Mouse (Mus musculus): ENCODE measurements around the gene Snx30. TPM values are rescaled to one million over a fixed set of nuclear protein-coding genes. Genes with fewer than 3 reads are reported as not detected.

Gene Snx30
- polyA plus RNA-seq, 1 experiment from 2014 or later, result 20.5 TPM

GRCm38 (mm10) chr4:59824860-59825259 is 19.2 kb downstream of the Snx30 start:
- Histone ChIP-seq H3K9me3 (ENCODE audit: control insufficient read depth, low read length) (no peaks in the 10 kb centered on the region), H3K4me3 (ENCODE audit: low read depth, low read length) (no peak overlapping the region), H3K36me3 (ENCODE audit: control insufficient read depth, insufficient read depth, low read length) (no peaks in the 10 kb centered on the region), H3K27ac (ENCODE audit: low read depth, low read length) (no peak overlapping the region), H3K9ac (replicated peaks; ENCODE audit: low read depth, low read length) (no peak overlapping the region), H3K4me2 (ENCODE audit: low read depth, low read length) (no peak overlapping the region), H3K27me3 (ENCODE audit: control insufficient read depth, insufficient read depth, low read length) (no peaks in the 10 kb centered on the region), H3K4me1 (ENCODE audit: control insufficient read depth, insufficient read depth, low read length) (no peaks in the 10 kb centered on the region)
- ATAC-seq (ENCODE audit: low read depth), result no peak
- 92% methylated on average over 5 of the region's 5 CpGs for WGBS

GRCm38 (mm10) chr4:59825634-59826033 is 20.0 kb downstream of the Snx30 start:
- no peaks in the 10 kb centered on the region for H3K4me1 ChIP-seq (ENCODE audit: control insufficient read depth, insufficient read depth, low read length)
- H3K36me3 ChIP-seq (ENCODE audit: control insufficient read depth, insufficient read depth, low read length), result no peaks in the 10 kb centered on the region
- no peaks in the 10 kb centered on the region for H3K27me3 ChIP-seq (ENCODE audit: control insufficient read depth, insufficient read depth, low read length)
- no peak overlapping the region for H3K4me3 ChIP-seq (ENCODE audit: low read depth, low read length)
- H3K9ac ChIP-seq (replicated peaks; ENCODE audit: low read depth, low read length), result no peak overlapping the region
- no peak overlapping the region for H3K4me2 ChIP-seq (ENCODE audit: low read depth, low read length)
- H3K27ac ChIP-seq (ENCODE audit: low read depth, low read length), result no peak overlapping the region
- H3K9me3 ChIP-seq (ENCODE audit: control insufficient read depth, low read length), result no peaks in the 10 kb centered on the region
- no peak for ATAC-seq (ENCODE audit: low read depth)
- WGBS, result 72% methylated on average over 6 of the region's 6 CpGs

GRCm38 (mm10) chr4:59826381-59826780 is 20.7 kb downstream of the Snx30 start:
- H3K9me3 ChIP-seq (ENCODE audit: control insufficient read depth, low read length), result no peaks in the 10 kb centered on the region
- H3K36me3 ChIP-seq (ENCODE audit: control insufficient read depth, insufficient read depth, low read length), result no peaks in the 10 kb centered on the region
- 92% methylated on average over 5 of the region's 5 CpGs for WGBS
- no peaks in the 10 kb centered on the region for H3K4me1 ChIP-seq (ENCODE audit: control insufficient read depth, insufficient read depth, low read length)
- H3K27me3 ChIP-seq (ENCODE audit: control insufficient read depth, insufficient read depth, low read length), result no peaks in the 10 kb centered on the region
- H3K9ac ChIP-seq (replicated peaks; ENCODE audit: low read depth, low read length), result no peak overlapping the region
- no peak for ATAC-seq (ENCODE audit: low read depth)
- H3K4me2 ChIP-seq (ENCODE audit: low read depth, low read length), result no peak overlapping the region
- no peak overlapping the region for H3K27ac ChIP-seq (ENCODE audit: low read depth, low read length)
- no peak overlapping the region for H3K4me3 ChIP-seq (ENCODE audit: low read depth, low read length)

GRCm38 (mm10) chr4:59829072-59829471 is 23.4 kb downstream of the Snx30 start:
- no peak for ATAC-seq (ENCODE audit: low read depth)
- WGBS, result 86% methylated on average over 4 of the region's 4 CpGs
- no peak overlapping the region for H3K4me3 ChIP-seq (ENCODE audit: low read depth, low read length)
- no peaks in the 10 kb centered on the region for H3K9me3 ChIP-seq (ENCODE audit: control insufficient read depth, low read length)
- no peak overlapping the region for H3K9ac ChIP-seq (replicated peaks; ENCODE audit: low read depth, low read length)
- no peaks in the 10 kb centered on the region for H3K27me3 ChIP-seq (ENCODE audit: control insufficient read depth, insufficient read depth, low read length)
- no peaks in the 10 kb centered on the region for H3K36me3 ChIP-seq (ENCODE audit: control insufficient read depth, insufficient read depth, low read length)
- no peak overlapping the region for H3K4me2 ChIP-seq (ENCODE audit: low read depth, low read length)
- no peak overlapping the region for H3K27ac ChIP-seq (ENCODE audit: low read depth, low read length)
- H3K4me1 ChIP-seq (ENCODE audit: control insufficient read depth, insufficient read depth, low read length), result no peaks in the 10 kb centered on the region

GRCm38 (mm10) chr4:59831038-59831437 is 25.4 kb downstream of the Snx30 start:
- H3K27me3 ChIP-seq (ENCODE audit: control insufficient read depth, insufficient read depth, low read length), result no peaks in the 10 kb centered on the region
- H3K36me3 ChIP-seq (ENCODE audit: control insufficient read depth, insufficient read depth, low read length), result no peaks in the 10 kb centered on the region
- WGBS, result 83% methylated on average over 5 of the region's 5 CpGs
- no peak overlapping the region for H3K9ac ChIP-seq (replicated peaks; ENCODE audit: low read depth, low read length)
- H3K27ac ChIP-seq (ENCODE audit: low read depth, low read length), result no peak overlapping the region
- no peak for ATAC-seq (ENCODE audit: low read depth)
- H3K4me2 ChIP-seq (ENCODE audit: low read depth, low read length), result no peak overlapping the region
- H3K9me3 ChIP-seq (ENCODE audit: control insufficient read depth, low read length), result no peaks in the 10 kb centered on the region
- no peaks in the 10 kb centered on the region for H3K4me1 ChIP-seq (ENCODE audit: control insufficient read depth, insufficient read depth, low read length)
- no peak overlapping the region for H3K4me3 ChIP-seq (ENCODE audit: low read depth, low read length)

GRCm38 (mm10) chr4:59832810-59833209 is 27.2 kb downstream of the Snx30 start:
- H3K4me1 ChIP-seq (ENCODE audit: control insufficient read depth, insufficient read depth, low read length), result no peaks in the 10 kb centered on the region
- H3K27me3 ChIP-seq (ENCODE audit: control insufficient read depth, insufficient read depth, low read length), result no peaks in the 10 kb centered on the region
- ATAC-seq (ENCODE audit: low read depth), result no peak; the same call in 1 of the 2 replicates
- WGBS, result 68% methylated on average over 6 of the region's 6 CpGs
- H3K9ac ChIP-seq (replicated peaks; ENCODE audit: low read depth, low read length), result no peak overlapping the region
- H3K36me3 ChIP-seq (ENCODE audit: control insufficient read depth, insufficient read depth, low read length), result no peaks in the 10 kb centered on the region
- H3K27ac ChIP-seq (ENCODE audit: low read depth, low read length), result no peak overlapping the region
- H3K4me3 ChIP-seq (ENCODE audit: low read depth, low read length), result no peak overlapping the region
- H3K9me3 ChIP-seq (ENCODE audit: control insufficient read depth, low read length), result no peaks in the 10 kb centered on the region
- no peak overlapping the region for H3K4me2 ChIP-seq (ENCODE audit: low read depth, low read length)

- Histone ChIP-seq H3K4me2 (ENCODE audit: low read depth, low read length) (no peak overlapping the region), H3K9ac (replicated peaks; ENCODE audit: low read depth, low read length) (no peak overlapping the region), H3K27ac (ENCODE audit: low read depth, low read length) (no peak overlapping the region), H3K9me3 (ENCODE audit: control insufficient read depth, low read length) (no peaks in the 10 kb centered on the region), H3K4me3 (ENCODE audit: low read depth, low read length) (no peak overlapping the region), H3K36me3 (ENCODE audit: control insufficient read depth, insufficient read depth, low read length) (no peaks in the 10 kb centered on the region), H3K4me1 (ENCODE audit: control insufficient read depth, insufficient read depth, low read length) (no peaks in the 10 kb centered on the region), H3K27me3 (ENCODE audit: control insufficient read depth, insufficient read depth, low read length) (no peaks in the 10 kb centered on the region)
- 84% methylated on average over 7 of the region's 7 CpGs for WGBS
- ATAC-seq (ENCODE audit: low read depth), result no peak
These were observed 32.0 kb downstream of the Snx30 start for GRCm38 (mm10) chr4:59837659-59838058.

GRCm38 (mm10) chr4:59844460-59845244 is 39.0 kb downstream of the Snx30 start:
- no peak overlapping the region for H3K9ac ChIP-seq (replicated peaks; ENCODE audit: low read depth, low read length)
- H3K27ac ChIP-seq (ENCODE audit: low read depth, low read length), result no peak overlapping the region
- 85% methylated on average over 15 of the region's 15 CpGs for WGBS
- no peaks in the 10 kb centered on the region for H3K36me3 ChIP-seq (ENCODE audit: control insufficient read depth, insufficient read depth, low read length)
- no peak for ATAC-seq (ENCODE audit: low read depth)
- no peaks in the 10 kb centered on the region for H3K9me3 ChIP-seq (ENCODE audit: control insufficient read depth, low read length)
- no peaks in the 10 kb centered on the region for H3K27me3 ChIP-seq (ENCODE audit: control insufficient read depth, insufficient read depth, low read length)
- no peaks in the 10 kb centered on the region for H3K4me1 ChIP-seq (ENCODE audit: control insufficient read depth, insufficient read depth, low read length)
- no peak overlapping the region for H3K4me2 ChIP-seq (ENCODE audit: low read depth, low read length)
- no peak overlapping the region for H3K4me3 ChIP-seq (ENCODE audit: low read depth, low read length)

GRCm38 (mm10) chr4:59845245-59845637 is 39.6 kb downstream of the Snx30 start:
- no peaks in the 10 kb centered on the region for H3K9me3 ChIP-seq (ENCODE audit: control insufficient read depth, low read length)
- H3K27me3 ChIP-seq (ENCODE audit: control insufficient read depth, insufficient read depth, low read length), result no peaks in the 10 kb centered on the region
- no peak overlapping the region for H3K27ac ChIP-seq (ENCODE audit: low read depth, low read length)
- no peak overlapping the region for H3K4me2 ChIP-seq (ENCODE audit: low read depth, low read length)
- WGBS, result 90% methylated on average over 3 of the region's 3 CpGs
- H3K9ac ChIP-seq (replicated peaks; ENCODE audit: low read depth, low read length), result no peak overlapping the region
- H3K36me3 ChIP-seq (ENCODE audit: control insufficient read depth, insufficient read depth, low read length), result no peaks in the 10 kb centered on the region
- ATAC-seq (ENCODE audit: low read depth), result no peak
- no peak overlapping the region for H3K4me3 ChIP-seq (ENCODE audit: low read depth, low read length)
- H3K4me1 ChIP-seq (ENCODE audit: control insufficient read depth, insufficient read depth, low read length), result no peaks in the 10 kb centered on the region
